Mouse (Mus musculus): Measurements from ENCODE around the gene Nrn1l. TPM values are rescaled to one million over a fixed set of nuclear protein-coding genes. Genes with fewer than 3 reads are reported as not detected.
A peak's percentile ranks its signal among the peaks of the same experiment; 100 is the strongest.

Gene Nrn1l
- polyA plus RNA-seq, 1 experiment from 2014 or later: 0.77 TPM

GRCm38 (mm10) chr8:105858495-105858894 is 34.9 kb upstream of the Nrn1l start:
- H3K9me3 ChIP-seq: no peaks in the 10 kb centered on the region
- WGBS: 86% methylated on average over 5 of the region's 5 CpGs
- no peaks in the 10 kb centered on the region for H3K27me3 ChIP-seq
- no peak overlapping the region for H3K4me2 ChIP-seq
- H3K36me3 ChIP-seq: 0 out of 2 replicates have a peak, but pooled peaks cover 3% of the 10 kb centered on the region
- H3K4me3 ChIP-seq: no peak overlapping the region
- no peak overlapping the region for H3K9ac ChIP-seq
- H3K4me1 ChIP-seq: peaks cover 56% of the 10 kb centered on the region
- no peak overlapping the region for H3K27ac ChIP-seq
- ATAC-seq (ENCODE audit: borderline replicate concordance, extremely low read depth, low FRiP score, low TSS enrichment): no peak

DNA sequence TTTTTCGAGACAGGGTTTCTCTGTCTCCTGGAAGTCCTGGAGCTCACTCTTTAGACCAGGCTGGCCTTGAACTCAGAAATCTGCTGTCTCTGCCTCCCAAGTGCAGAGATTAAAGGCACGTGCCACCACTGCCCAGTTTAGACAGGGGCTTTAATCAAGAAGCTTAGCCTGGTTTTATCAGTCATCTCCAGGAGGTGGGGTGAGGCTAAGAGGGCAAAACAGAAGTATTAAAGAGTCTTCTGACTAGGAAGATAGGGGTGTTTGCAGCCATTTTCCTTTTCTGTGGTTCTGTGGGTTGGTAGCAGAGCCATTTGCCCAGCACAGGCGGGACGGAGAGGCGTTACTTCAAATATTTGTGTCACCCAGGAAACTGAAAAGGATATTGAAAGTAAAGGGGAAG is 34.1 kb upstream of the Nrn1l start:
- no peak for ATAC-seq (ENCODE audit: borderline replicate concordance, extremely low read depth, low FRiP score, low TSS enrichment)
- Histone ChIP-seq H3K4me1 (peaks cover 56% of the 10 kb centered on the region), H3K27me3 (no peaks in the 10 kb centered on the region), H3K27ac (peak overlapping the region; percentile 93), H3K9me3 (no peaks in the 10 kb centered on the region), H3K4me3 (no peak overlapping the region; the same call in 1 of the 2 replicates), H3K9ac (peak overlapping the region; percentile 48; the same call in 1 of the 2 replicates), H3K4me2 (peak overlapping the region; percentile 54; the same call in 1 of the 2 replicates), H3K36me3 (0 out of 2 replicates have a peak, but pooled peaks cover 3% of the 10 kb centered on the region)
- WGBS: 56% methylated on average over 5 of the region's 5 CpGs

DNA sequence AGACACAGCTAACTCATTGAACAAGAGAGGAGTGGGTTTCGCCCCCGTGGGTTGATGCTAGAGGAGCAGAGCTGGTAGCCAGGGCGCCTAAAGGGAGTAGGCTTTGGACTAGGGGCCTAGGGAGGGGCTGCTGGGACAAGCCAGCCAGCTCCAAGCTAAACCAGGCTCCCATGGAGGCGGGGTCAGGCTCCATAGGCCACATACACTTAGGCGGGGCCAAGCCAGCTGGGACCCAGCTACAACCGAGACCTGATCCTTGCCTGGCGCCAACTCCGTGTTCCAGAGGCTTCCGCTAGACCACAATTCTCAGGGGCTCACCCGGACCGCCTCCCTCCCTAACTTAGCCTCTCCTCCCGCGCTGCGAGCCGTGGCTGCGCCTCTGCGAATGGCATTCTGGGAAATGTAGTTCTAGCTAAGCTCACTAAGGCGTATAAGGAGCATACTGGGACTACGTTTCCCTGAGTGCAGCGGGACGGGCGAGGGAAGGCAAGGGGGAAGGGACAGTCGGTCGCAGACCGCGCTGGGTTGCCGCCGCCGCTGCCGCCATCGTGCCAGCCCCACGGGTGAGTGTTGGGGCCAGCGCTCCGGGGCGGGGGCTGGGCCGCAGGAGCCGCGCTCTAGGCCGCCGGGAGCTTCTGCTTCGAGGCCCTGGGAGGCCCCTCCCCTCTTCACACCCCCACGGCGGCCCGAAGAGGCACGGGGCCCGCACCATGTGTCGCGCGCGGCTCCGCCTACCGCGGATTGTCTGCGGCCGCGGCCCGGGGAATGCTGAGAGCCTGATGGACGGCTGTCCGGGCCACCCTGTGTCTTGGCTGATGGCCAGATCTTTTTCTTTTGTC is 33.0 kb upstream of the Nrn1l start, which contains the start of gene Nutf2:
Nutf2 (plus strand) TSS at position 438 of the 839 bp plus-strand sequence.
- Histone ChIP-seq H3K36me3 (0 out of 2 replicates have a peak, but pooled peaks cover 3% of the 10 kb centered on the region), H3K4me3 (peak within 1 kb of the TSS; percentile 83), H3K9ac (peak within 1 kb of the TSS; percentile 87), H3K9me3 (no peaks in the 10 kb centered on the region), H3K4me1 (peaks cover 56% of the 10 kb centered on the region), H3K27me3 (no peaks in the 10 kb centered on the region), H3K4me2 (peak within 1 kb of the TSS; percentile 69), H3K27ac (peak within 1 kb of the TSS; percentile 93)
- ATAC-seq (ENCODE audit: borderline replicate concordance, extremely low read depth, low FRiP score, low TSS enrichment): peak; percentile 98
- under 1% methylated on average over 59 of the region's 59 CpGs for WGBS

DNA sequence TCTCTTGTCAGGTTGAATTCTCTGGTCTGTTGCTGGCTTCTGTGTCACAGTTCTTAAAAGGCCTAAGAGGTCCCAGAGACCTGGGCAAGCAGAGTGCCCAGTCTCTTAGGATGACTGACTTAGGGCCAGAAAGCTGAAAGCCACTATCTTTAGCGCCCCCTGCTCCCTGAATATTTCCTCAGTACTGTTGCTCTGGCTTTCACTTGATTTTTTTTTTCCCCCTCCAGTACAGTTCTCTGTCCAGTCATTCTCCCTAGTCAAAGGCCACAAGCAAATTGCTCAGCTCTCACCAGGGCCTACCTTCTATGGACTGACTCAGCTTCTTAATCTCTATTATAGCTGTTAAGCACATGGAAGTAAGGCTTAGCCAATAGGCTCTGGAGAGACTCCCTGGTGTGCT is 31.4 kb upstream of the Nrn1l start:
- Histone ChIP-seq H3K27me3 (no peaks in the 10 kb centered on the region), H3K36me3 (peaks cover 18% of the 10 kb centered on the region), H3K4me2 (peak overlapping the region; percentile 69), H3K4me3 (peak overlapping the region; percentile 83), H3K27ac (no peak overlapping the region), H3K9me3 (no peaks in the 10 kb centered on the region), H3K9ac (peak overlapping the region; percentile 87), H3K4me1 (peaks cover 44% of the 10 kb centered on the region)
- no peak for ATAC-seq (ENCODE audit: borderline replicate concordance, extremely low read depth, low FRiP score, low TSS enrichment)
- WGBS: 0% methylated on average over 1 of the region's 1 CpGs

DNA sequence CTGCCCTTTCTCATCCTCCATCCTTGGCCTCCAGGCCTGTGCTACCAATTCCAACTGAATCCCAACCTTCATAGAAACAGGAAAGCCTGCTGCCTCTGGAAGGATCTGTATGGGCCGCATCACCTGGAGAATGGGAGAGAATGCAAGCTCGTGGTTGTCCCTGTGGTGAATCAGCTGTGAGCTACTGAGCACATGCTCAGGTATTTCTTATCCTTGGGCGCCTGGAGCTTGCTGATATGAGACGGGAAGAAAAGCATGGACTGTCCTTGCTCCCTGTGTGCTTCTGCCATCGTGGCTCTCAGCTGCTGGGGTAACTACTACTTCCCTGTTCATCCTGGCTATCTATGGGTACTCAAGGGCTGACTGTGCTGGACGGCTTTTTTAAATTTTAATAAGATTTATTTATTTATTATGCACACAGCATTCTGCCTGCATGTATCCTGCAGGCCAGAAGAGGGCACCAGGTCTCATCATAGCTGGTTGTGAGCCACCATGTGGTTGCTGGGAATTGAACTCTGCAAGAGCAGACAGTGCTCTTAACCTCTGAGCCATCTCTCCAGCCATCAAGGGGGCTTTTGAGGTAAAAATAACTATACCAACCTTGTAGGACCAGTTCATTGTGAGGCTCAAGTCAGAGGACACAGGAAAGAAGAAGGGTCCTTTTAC is 26.9 kb upstream of the Nrn1l start:
- Histone ChIP-seq H3K4me1 (peaks cover 12% of the 10 kb centered on the region), H3K27ac (no peak overlapping the region), H3K4me2 (no peak overlapping the region), H3K9ac (no peak overlapping the region), H3K4me3 (no peak overlapping the region), H3K36me3 (peaks cover 51% of the 10 kb centered on the region), H3K9me3 (no peaks in the 10 kb centered on the region), H3K27me3 (no peaks in the 10 kb centered on the region)
- 82% methylated on average over 6 of the region's 6 CpGs for WGBS
- no peak for ATAC-seq (ENCODE audit: borderline replicate concordance, extremely low read depth, low FRiP score, low TSS enrichment)

GRCm38 (mm10) chr8:105874301-105874700 is 19.1 kb upstream of the Nrn1l start:
- Histone ChIP-seq H3K9ac (no peak overlapping the region), H3K4me1 (no peaks in the 10 kb centered on the region), H3K36me3 (peaks cover 66% of the 10 kb centered on the region), H3K27me3 (no peaks in the 10 kb centered on the region), H3K4me2 (no peak overlapping the region), H3K27ac (no peak overlapping the region), H3K4me3 (no peak overlapping the region), H3K9me3 (no peaks in the 10 kb centered on the region)
- 78% methylated on average over 6 of the region's 6 CpGs for WGBS
- ATAC-seq (ENCODE audit: borderline replicate concordance, extremely low read depth, low FRiP score, low TSS enrichment): no peak

- Histone ChIP-seq H3K9me3 (no peaks in the 10 kb centered on the region), H3K4me3 (peak within 1 kb of the TSS; percentile 90), H3K4me1 (peaks cover 23% of the 10 kb centered on the region), H3K27ac (peak within 1 kb of the TSS; percentile 48), H3K27me3 (no peaks in the 10 kb centered on the region), H3K36me3 (peaks cover 53% of the 10 kb centered on the region), H3K9ac (peak within 1 kb of the TSS; percentile 85), H3K4me2 (peak within 1 kb of the TSS; percentile 78)
- under 1% methylated on average over 45 of the region's 45 CpGs for WGBS
- peak; percentile 83; the same call in 1 of the 2 replicates for ATAC-seq (ENCODE audit: borderline replicate concordance, extremely low read depth, low FRiP score, low TSS enrichment)
These were observed 12.4 kb upstream of the Nrn1l start, which contains the start of gene Edc4 for GRCm38 (mm10) chr8:105880754-105881520. Gene Edc4 (plus strand): TSS chr8:105880881.

GRCm38 (mm10) chr8:105889756-105890465 is 3.5 kb upstream of the Nrn1l start:
- ATAC-seq (ENCODE audit: borderline replicate concordance, extremely low read depth, low FRiP score, low TSS enrichment): no peak
- no peak overlapping the region for H3K4me2 ChIP-seq
- H3K36me3 ChIP-seq: peaks cover 82% of the 10 kb centered on the region
- H3K27me3 ChIP-seq: no peaks in the 10 kb centered on the region
- no peak overlapping the region for H3K27ac ChIP-seq
- H3K4me1 ChIP-seq: peaks cover 4% of the 10 kb centered on the region
- H3K9me3 ChIP-seq: no peaks in the 10 kb centered on the region
- no peak overlapping the region for H3K4me3 ChIP-seq
- no peak overlapping the region for H3K9ac ChIP-seq
- WGBS: 92% methylated on average over 12 of the region's 12 CpGs

GRCm38 (mm10) chr8:105890870-105891269 is 2.5 kb upstream of the Nrn1l start:
- Histone ChIP-seq H3K4me3 (no peak overlapping the region), H3K9me3 (no peaks in the 10 kb centered on the region), H3K27ac (no peak overlapping the region), H3K4me1 (peaks cover 4% of the 10 kb centered on the region), H3K4me2 (no peak overlapping the region), H3K36me3 (peaks cover 73% of the 10 kb centered on the region), H3K27me3 (no peaks in the 10 kb centered on the region), H3K9ac (no peak overlapping the region)
- 88% methylated on average over 6 of the region's 6 CpGs for WGBS
- ATAC-seq (ENCODE audit: borderline replicate concordance, extremely low read depth, low FRiP score, low TSS enrichment): no peak

DNA sequence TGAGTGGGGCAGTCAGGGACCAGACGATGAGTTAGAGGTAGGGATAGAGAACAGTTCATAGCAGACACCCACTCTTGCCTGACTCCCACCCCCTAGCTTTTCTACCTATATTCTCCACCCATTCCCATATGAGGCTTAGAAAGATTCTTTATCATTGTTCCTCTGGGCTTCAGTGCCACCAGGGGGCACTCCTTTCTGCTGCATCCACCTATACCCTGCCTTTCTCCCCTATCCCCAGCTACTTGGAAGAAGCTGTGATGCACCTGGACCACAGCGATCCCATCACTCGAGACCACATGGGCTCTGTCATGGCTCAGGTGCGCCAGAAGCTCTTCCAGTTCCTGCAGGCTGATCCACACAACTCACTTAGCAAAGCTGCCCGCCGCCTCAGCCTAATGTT is 935 bp upstream of the Nrn1l start:
- Histone ChIP-seq H3K36me3 (peaks cover 57% of the 10 kb centered on the region), H3K4me3 (no peak overlapping the region), H3K9me3 (no peaks in the 10 kb centered on the region), H3K9ac (no peak overlapping the region), H3K4me2 (no peak overlapping the region), H3K27ac (no peak overlapping the region), H3K27me3 (no peaks in the 10 kb centered on the region), H3K4me1 (peaks cover 4% of the 10 kb centered on the region)
- WGBS: 76% methylated on average over 6 of the region's 6 CpGs
- no peak for ATAC-seq (ENCODE audit: borderline replicate concordance, extremely low read depth, low FRiP score, low TSS enrichment)
